Mouse (Mus musculus): ENCODE measurements around the gene Asb6.
A peak's percentile ranks its signal among the peaks of the same experiment; 100 is the strongest.

Gene Asb6

GRCm38 (mm10) chr2:30833644-30834043 is 3.5 kb upstream of the Asb6 start:
- DNase-seq: no peak

DNA sequence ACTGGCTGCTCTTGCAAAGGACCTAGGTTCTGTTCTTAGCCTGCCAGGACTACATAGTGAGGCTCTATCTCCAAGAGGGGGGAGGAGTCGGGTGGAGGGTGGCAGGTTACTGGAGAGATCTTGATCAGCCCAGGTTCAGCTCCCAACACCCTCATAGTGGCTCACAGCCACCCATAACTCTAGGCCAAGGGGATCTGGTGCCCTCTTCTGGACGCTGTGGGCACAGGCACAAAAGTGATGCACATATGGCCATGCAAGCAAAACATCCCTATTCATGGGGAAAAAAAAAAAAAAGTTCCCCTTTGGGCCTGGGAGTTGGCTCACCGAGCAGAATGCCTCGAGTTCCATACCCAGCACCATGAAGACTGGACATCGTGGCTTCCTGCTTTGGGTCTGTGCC is 818 bp downstream of the Asb6 start:
- DNase-seq: peak; percentile 74

DNA sequence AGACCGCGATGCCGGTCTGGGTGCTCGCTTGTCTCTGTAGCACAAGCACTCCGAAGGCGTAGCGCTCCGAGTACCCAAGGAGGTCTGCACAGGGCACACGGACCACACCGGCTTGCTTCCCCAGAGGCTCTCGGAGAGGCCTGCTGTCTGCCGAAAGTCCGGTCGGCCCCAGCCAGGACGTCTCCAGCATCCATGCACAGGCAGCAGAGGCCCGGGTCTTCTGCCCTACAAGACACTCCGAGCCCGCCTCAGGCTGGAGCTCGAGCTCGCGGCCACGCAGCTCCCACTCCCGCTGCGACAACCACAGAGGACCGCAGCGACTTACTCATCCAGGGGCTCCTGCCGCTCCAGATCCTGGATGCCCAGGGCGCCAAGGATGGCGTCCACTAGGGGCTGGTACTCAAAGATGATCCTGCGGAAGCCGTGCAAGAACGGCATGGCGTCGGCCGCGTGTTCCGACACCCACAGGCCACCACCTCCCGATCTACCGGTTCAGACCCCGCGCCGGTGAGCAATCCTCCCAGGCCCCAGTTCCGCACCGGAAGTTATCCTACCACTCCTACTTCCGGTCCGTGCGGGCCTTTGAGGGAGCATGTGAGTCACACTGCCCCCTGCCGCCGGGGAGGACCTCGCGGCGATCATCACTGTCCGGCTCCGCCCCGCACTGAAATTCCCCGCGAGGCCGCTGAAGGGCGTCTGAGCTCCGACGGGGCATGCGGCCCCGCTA is 2.2 kb downstream of the Asb6 start:
- peak; percentile 95 for DNase-seq

DNA sequence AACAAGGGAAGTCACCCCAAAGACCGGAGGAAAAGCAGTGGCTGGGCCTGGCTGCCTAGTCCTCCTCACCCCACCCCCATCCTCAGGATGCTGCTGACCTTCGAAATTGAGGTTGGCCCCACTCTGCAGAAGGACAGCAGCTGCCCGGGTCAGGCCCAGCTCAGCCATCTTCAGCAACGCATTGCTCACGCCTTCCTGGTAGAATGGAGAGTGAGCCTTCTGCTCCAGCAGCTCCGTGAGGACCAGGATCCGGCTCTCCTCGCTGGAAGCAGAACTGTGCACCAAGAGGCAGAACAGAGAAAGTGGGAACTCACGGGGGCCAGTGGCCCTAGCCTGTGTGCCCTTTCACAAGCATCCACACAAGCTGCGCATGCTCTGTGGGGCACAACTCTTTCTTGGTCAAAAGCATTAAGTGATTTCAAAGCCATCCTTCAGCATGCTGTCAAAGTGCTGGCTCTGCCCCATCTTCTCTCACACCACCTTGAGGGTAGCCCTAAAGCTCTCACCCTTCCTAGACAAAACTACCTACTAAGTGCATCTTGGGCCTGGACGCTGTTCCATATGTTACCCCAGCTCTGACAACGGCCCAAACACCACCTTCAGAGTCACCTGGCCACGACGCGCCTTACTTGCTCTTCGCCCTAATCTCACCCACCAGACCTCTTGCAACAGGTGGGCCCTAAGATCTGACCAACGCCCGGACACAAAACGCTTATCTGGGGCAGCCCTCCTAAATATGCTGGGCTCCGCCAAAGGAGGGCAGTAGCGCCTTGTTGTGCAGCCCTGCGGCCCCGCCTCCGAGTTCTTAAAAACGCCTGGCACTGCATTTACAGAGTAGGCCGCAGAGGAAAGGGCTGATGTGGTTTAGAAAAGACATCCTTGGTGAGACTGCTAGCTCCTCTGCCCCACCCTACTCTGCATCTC is 3.0 kb downstream of the Asb6 start:
- peak; percentile 90 for DNase-seq

DNA sequence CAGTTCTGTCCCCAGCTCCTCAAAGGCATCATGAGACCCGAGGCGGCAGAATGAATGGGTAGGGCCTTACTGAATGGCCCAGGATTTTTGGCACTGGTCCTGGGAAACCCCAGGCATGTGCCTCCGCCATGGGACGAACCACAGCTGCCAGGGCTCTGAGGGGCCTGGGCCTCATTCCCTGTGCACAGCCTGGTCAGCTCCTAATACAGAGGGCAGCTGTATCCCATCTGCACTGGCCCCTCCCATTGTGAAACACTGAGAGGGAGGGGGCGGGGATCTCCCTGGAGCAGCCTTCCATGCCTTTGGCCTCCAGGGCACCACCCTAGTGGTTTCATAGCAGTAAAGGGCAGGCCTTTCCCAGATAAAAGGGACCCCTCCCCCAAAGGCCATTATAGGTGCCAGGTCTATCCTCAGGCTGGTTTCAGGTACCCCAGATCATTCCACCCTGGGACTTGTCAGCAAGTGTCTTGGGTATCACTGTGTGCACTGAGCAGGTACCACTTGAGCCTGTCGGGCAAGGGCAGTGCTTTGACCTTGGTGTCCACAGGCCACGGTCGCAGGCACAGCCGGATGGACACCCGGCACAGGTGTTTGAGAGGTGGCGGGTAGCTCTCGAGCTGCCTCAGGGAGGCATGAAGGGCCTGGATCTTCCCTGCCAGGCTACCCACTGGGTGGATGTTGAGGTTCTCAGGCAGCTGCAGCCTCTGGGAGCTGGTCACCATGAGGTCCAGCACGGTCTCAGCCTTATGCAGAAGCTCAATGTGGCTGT is 6.6 kb downstream of the Asb6 start:
- peak; percentile 33 for DNase-seq

GRCm38 (mm10) chr2:30822460-30822859 is 7.7 kb downstream of the Asb6 start:
- no peak for DNase-seq

DNA sequence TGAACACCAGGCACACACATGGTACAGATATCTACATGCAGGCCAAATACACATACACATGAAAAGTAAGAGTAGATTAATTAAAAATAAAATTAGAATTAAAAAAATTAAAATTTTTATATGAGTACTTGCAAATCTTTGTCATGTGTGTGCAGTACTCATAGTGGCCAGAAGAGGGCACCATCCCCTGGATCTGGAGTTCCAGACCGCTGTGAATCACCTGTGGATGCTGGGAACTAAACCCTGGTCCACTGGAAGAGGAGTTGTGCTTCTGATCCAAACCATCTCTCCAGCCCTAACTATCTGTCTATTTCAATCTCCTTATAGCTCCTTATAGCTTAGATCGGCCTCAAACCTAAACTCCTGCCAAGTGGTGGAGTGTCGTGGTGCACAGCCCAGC is 9.1 kb downstream of the Asb6 start:
- peak; percentile 33 for DNase-seq

DNA sequence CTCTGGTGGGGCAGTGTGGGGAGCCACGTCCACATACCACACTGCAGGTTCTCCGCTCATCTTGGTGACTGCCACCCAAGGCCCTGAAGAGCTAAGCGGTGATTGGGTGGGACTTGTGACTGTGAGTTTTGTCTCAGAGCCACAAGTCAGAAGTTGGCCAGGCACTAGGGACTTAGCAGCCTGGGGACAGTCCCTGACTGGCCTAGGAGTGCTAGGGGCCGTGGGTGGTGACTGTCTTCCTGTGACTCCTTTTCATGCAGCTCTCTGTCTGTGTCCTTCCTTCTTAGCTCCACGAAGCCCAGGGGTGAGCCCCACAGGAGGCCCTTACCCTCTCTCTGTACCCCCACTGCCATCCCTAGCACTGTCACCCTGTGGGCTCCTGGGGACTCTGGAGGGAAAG is 10.3 kb downstream of the Asb6 start:
- DNase-seq: no peak

DNA sequence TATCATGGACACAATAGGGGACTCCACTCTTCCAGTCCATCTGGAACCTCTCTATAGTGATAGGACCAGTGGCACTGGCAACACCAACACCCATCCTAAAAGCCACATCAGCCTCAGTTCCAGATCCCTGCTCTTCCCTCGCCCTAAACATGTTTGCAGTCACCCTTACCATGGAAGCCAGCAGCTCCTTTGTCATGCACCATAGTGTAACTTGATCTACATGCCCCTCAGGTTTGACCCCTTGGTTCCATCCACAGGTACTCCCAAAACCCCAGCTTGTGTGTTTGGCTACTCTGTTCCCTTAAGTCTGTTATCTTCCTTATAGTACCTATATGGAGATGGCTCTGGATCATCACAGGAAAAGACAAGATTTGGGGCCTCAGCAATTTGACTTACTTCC is 13.8 kb downstream of the Asb6 start:
- DNase-seq: no peak

GRCm38 (mm10) chr2:30810573-30810972 is 19.6 kb downstream of the Asb6 start:
- no peak for DNase-seq

DNA sequence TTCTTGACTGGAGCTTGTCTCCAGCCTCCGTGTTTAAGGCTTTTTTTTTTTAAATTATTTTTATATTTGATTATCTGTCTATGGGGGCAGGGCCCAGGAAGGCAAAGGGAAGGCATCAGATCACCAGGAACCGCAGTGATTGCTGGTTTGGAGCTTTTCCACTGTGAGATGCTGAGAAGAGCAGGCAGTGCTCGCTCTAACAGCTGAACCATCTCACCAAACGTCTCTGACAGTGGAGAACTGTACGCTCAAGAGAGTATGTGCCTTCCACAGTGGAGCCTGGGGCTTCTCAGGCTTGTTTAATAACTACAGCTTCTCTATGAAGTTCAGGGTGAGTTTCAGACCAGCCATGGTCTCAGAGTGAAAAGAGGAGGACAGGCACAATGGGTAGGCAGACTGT is 20.6 kb downstream of the Asb6 start:
- no peak for DNase-seq

DNA sequence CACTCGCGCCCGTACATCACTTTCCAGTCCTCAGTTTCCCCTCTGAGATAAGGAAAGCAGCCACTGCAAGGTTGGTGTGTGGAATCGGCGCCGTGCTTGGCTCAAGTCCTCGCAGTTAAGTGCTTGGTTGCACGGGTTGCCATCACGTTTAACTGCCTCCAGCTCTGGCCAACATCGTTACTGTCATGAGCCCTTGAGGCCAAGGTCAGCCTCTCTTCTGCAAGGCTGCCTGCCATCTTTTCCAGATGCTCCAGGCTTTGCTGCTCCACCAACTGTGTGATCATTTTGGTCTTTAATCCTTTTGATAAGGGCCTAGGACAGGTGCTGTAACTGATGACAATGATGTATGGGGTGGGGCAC is 21.9 kb downstream of the Asb6 start:
- no peak for DNase-seq

DNA sequence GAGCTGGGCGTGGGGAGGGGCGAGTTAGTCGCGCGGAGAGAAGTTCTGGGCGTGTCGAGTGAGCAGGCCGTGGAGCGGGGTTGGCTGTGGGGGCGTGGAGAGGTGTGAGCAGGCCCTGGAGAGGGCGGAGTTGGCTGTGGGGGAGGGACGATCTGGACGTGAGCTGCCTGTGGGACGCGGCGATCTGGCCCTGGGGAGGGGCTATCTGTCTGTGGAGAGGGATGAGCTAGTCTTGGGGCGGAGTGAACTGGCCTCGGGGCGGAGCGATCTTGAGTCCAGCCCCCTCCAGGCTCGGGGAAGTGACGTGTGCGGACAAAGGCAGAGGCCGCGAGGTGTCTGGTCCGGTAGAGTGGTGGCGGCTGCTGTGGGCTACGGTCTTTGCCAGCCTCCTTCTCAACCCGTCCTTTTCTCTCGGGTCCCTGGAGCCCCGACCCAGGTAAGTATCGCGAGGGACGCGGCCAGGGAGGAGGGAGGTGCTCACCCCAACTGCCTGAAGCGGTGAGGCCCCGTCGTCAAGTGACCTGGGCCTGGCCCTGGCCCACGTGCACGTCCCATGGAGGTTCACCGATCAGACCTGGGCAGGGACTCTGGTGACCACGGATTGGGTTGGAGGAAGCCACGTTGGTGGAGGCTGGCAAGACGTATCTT is 22.4 kb downstream of the Asb6 start, which contains the start of gene Ntmt1:
TSS of gene Ntmt1 (plus strand) at position 179 of the 648 bp plus-strand sequence.
- DNase-seq: peak; percentile 100

DNA sequence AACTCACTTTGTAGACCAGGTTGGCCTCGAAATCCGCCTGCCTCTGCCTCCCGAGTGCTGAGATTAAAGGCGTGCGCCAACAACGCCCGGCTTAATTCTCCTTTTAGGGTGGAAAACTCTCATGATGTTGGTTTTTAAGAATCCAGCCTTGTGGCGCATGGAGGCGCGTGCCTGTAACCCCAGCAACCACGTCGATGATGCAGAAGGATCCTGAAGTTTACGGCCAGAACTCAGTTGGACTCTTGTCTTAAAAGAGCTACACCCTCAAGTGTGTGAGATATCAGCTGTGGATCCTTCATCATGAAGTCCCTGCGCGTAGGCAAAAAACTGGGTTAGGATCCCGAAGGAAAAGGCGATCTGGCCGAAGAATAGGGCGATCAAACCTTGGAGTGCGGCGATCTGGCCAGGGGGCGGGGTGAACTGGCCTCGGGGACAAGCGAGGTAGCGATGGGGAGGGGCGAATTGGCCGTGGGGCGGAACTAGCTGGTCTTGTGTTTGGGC is 22.9 kb downstream of the Asb6 start:
- no peak for DNase-seq

GRCm38 (mm10) chr2:30805983-30806382 is 24.1 kb downstream of the Asb6 start:
- no peak for DNase-seq

DNA sequence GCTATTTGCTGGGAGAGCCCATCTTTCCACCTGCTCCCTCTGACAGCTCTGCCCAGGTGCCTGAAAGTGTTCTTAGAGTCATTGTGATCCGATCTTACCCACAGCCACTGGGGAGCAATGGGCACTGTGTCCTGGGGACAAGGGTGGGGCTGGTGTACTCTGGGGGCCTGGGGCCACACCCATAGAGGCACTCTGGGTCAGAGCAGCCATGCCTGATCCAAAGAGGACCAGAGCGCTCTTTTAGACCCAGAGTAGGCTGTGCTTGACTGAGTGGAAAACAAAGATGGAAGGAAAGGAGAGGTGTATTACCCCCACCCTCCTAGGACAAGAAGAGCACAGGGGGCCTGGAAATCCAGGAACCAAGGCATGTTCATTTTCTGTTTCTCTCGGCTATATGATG is 26.5 kb downstream of the Asb6 start, which contains the start of gene 1700001O22Rik:
TSS of gene 1700001O22Rik (minus strand) at position 58 of the 400 bp plus-strand sequence.
- no peak for DNase-seq

DNA sequence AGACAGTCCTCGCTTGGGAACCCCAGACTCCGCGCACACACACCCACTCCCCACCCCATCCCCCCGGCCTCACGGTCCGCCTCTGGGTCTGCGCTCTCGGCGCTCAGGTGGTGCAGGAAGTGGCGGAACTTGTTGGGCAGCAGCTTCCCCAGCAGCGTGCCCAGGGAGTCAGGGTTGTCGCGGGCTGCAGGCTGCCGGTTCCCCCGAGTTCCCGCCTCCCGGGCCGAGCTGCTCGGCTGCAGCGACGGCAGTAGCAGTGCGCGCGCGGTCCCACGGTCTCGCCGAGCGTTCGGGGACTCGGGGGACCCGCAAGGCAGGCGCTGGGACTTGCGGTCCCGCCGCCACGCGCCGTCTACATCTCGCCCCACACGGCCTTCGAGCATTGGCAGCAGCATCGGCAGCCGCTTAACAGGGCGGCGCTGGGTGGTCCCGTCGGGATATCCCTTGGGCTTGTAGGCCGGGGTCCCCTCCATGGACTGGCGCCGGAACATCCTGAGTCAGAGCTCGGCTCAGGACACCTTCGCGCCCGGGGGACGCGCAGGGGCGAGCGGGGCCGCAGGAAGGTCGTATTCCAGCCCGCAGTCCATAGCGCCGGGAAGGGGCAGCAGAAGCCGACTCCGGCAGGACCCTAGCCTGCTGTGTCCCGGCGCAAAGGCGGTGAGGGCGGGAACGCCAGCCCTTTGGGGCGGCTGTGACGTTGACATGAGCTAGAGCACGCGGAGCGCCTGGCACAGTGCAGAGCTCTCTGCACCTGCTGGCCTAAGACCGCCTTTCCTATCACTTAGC is 28.9 kb downstream of the Asb6 start:
- DNase-seq: no peak

DNA sequence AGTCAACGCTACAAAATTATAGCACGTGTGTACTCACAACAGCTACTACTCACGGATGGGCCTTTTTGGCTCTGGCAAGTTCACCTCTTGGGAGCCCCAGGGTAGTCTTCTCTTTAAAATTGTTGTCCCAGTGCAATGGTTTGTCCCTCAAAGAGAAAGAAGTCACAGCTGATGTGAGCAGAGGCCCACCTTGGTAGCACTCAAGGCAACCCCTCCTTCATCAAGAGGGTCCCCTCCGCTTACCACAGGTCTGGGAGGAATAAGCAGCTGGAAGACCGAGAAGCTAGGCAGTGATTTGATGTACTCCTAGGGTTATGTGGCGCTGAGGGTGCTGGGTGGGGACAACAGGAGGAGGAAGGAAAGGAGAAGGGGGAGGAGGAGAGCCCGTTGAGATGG is 29.5 kb downstream of the Asb6 start:
- DNase-seq: no peak

- no peak for DNase-seq
These were observed 30.7 kb downstream of the Asb6 start for GRCm38 (mm10) chr2:30799456-30799855.

GRCm38 (mm10) chr2:30796382-30796781 is 33.8 kb downstream of the Asb6 start:
- peak; percentile 82 for DNase-seq

DNA sequence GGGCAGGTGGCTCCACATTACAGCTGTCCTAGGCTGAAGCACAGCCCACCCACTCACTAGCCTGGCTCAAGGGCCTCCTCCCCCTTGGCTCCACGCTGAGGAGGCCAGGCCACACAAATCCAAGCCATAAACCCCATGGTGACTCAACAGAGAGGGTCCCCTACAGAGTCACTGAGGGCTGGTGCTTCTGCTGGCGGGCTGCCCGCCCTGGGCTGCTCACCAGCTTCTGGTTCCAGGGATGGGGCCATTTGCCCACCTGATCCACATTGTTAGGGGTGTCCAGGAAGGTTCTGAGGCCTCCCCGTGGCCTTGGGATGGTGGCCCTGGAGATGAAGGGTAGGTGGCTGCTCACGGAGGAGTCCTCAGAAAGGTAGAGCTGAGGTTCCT is 34.3 kb downstream of the Asb6 start:
- DNase-seq: no peak

Measured in liver (tissue).